Mouse (Mus musculus) thymus, adult 2 months (tissue): Measurements from ENCODE around the gene Eps8. TPM values are rescaled to one million over a fixed set of nuclear protein-coding genes. Genes with fewer than 3 reads are reported as not detected.

Experiments
- DNase-seq: peaks from one replicate; pipeline ENCODE4 v3.0.0; 2021
- H3K27ac ChIP-seq: fragments of 200-500 bp; 2 replicates; pipeline ENCODE4 v1.5.1; 2012; ENCODE audit warnings: low read length, control low read depth; ENCODE audit not compliant: control insufficient read depth, insufficient read depth
- H3K27me3 ChIP-seq: fragments of 200-500 bp; 2 replicates; pipeline ENCODE4 v1.6.1; 2012; ENCODE audit warnings: mild to moderate bottlenecking, low read length, moderate library complexity, mixed read lengths; ENCODE audit not compliant: control insufficient read depth, insufficient read depth
- H3K36me3 ChIP-seq: fragments of 200-500 bp; 2 replicates; pipeline ENCODE4 v1.6.1; 2012; ENCODE audit warnings: mild to moderate bottlenecking, low read length, moderate library complexity; ENCODE audit not compliant: control insufficient read depth, insufficient read depth
- H3K4me1 ChIP-seq: fragments of 200-500 bp; replicated peaks from 2 replicates; pipeline ENCODE4 v1.6.1; 2012; ENCODE audit warnings: low read length; ENCODE audit not compliant: control insufficient read depth, insufficient read depth
- H3K4me3 ChIP-seq: fragments of 200-500 bp; 2 replicates; pipeline ENCODE4 v1.5.1; 2012; ENCODE audit warnings: mild to moderate bottlenecking, low read length, control low read depth, moderate library complexity; ENCODE audit not compliant: control insufficient read depth, insufficient read depth
- CTCF ChIP-seq: fragments of 200-500 bp; IDR thresholded peaks from 2 replicates; pipeline ENCODE4 v1.5.1; 2012; ENCODE audit warnings: mild to moderate bottlenecking, control low read depth, low read length, moderate library complexity, borderline replicate concordance; ENCODE audit not compliant: control insufficient read depth, poor library complexity, insufficient read depth; ENCODE audit errors: extremely low read depth
- POLR2A ChIP-seq: fragments of 200-500 bp; IDR thresholded peaks from 2 replicates; pipeline ENCODE4 v1.6.1; 2012; ENCODE audit warnings: mild to moderate bottlenecking, low read length, control low read depth, moderate library complexity; ENCODE audit not compliant: control insufficient read depth, poor library complexity, insufficient read depth; ENCODE audit errors: extremely low read depth
- WGBS: fragments of 180-500 bp; shearing (Covaris S2); methylation state at CpG from one replicate; pipeline ENCODE4 v1.1.7; 2018; 5-methylcytosine and 5-hydroxymethylcytosine counted together
- polyA plus RNA-seq: library from polyadenylated mRNA; depleted of rRNA; stranded (reverse); fragments of >200 nt; gene quantifications from 2 replicates; pipeline ENCODE4 v1.2.3, GENCODE M21; 2012

Eps8 gene
- polyA plus RNA-seq, 1 experiment, result 2.5 TPM

GRCm38 (mm10) chr6:137588481-137589244 is 66.0 kb downstream of the Eps8 start:
- no peaks in the 10 kb centered on the region for H3K4me1 ChIP-seq
- no peak overlapping the region for H3K4me3 ChIP-seq
- TF ChIP-seq CTCF, result no peak
- TF ChIP-seq POLR2A, result no peak
- no peaks in the 10 kb centered on the region for H3K36me3 ChIP-seq
- WGBS, result 72% methylated on average over 10 of the region's 10 CpGs
- no peak for DNase-seq
- H3K27ac ChIP-seq, result no peak overlapping the region
- no peaks in the 10 kb centered on the region for H3K27me3 ChIP-seq

GRCm38 (mm10) chr6:137587866-137588265 is 66.8 kb downstream of the Eps8 start:
- TF ChIP-seq CTCF (no peak), POLR2A (no peak)
- no peak for DNase-seq
- H3K27me3 ChIP-seq, result no peaks in the 10 kb centered on the region
- WGBS, result 91% methylated on average over 6 of the region's 6 CpGs
- no peak overlapping the region for H3K27ac ChIP-seq
- H3K4me3 ChIP-seq, result no peak overlapping the region
- H3K36me3 ChIP-seq, result no peaks in the 10 kb centered on the region
- no peaks in the 10 kb centered on the region for H3K4me1 ChIP-seq

- 89% methylated on average over 4 of the region's 4 CpGs for WGBS
- Histone ChIP-seq H3K36me3 (no peaks in the 10 kb centered on the region), H3K4me1 (no peaks in the 10 kb centered on the region), H3K27me3 (no peaks in the 10 kb centered on the region), H3K27ac (no peak overlapping the region), H3K4me3 (no peak overlapping the region)
- no peak for DNase-seq
- TF ChIP-seq POLR2A (no peak), CTCF (no peak)
These were observed 69.4 kb downstream of the Eps8 start for GRCm38 (mm10) chr6:137585229-137585628.

- no peak overlapping the region for H3K4me3 ChIP-seq
- H3K27ac ChIP-seq, result no peak overlapping the region
- H3K4me1 ChIP-seq, result no peaks in the 10 kb centered on the region
- DNase-seq, result no peak
- H3K27me3 ChIP-seq, result no peaks in the 10 kb centered on the region
- no peak for TF ChIP-seq POLR2A
- TF ChIP-seq CTCF, result no peak
- H3K36me3 ChIP-seq, result no peaks in the 10 kb centered on the region
- 97% methylated on average over 5 of the region's 5 CpGs for WGBS
These were observed 71.6 kb downstream of the Eps8 start for GRCm38 (mm10) chr6:137583056-137583455.

GRCm38 (mm10) chr6:137582207-137582889 is 72.3 kb downstream of the Eps8 start:
- 90% methylated on average over 19 of the region's 19 CpGs for WGBS
- H3K4me3 ChIP-seq, result no peak overlapping the region
- DNase-seq, result no peak
- no peak overlapping the region for H3K27ac ChIP-seq
- TF ChIP-seq POLR2A (no peak), CTCF (no peak)
- no peaks in the 10 kb centered on the region for H3K36me3 ChIP-seq
- H3K4me1 ChIP-seq, result no peaks in the 10 kb centered on the region
- no peaks in the 10 kb centered on the region for H3K27me3 ChIP-seq

GRCm38 (mm10) chr6:137581331-137582010 is 73.2 kb downstream of the Eps8 start:
- 88% methylated on average over 6 of the region's 6 CpGs for WGBS
- Histone ChIP-seq H3K4me1 (no peaks in the 10 kb centered on the region), H3K27me3 (no peaks in the 10 kb centered on the region), H3K4me3 (no peak overlapping the region), H3K36me3 (no peaks in the 10 kb centered on the region), H3K27ac (no peak overlapping the region)
- DNase-seq, result no peak
- no peak for TF ChIP-seq CTCF
- TF ChIP-seq POLR2A, result no peak

- Histone ChIP-seq H3K27me3 (no peaks in the 10 kb centered on the region), H3K4me3 (no peak overlapping the region), H3K27ac (no peak overlapping the region), H3K36me3 (no peaks in the 10 kb centered on the region), H3K4me1 (no peaks in the 10 kb centered on the region)
- TF ChIP-seq CTCF (no peak), POLR2A (no peak)
- 99% methylated on average over 5 of the region's 5 CpGs for WGBS
- no peak for DNase-seq
These were observed 74.2 kb downstream of the Eps8 start for GRCm38 (mm10) chr6:137580503-137580902.
